Mouse (Mus musculus) liver, adult 2 months (tissue): ENCODE data around the gene Radil. TPM values are rescaled to one million over a fixed set of nuclear protein-coding genes. Genes with fewer than 3 reads are reported as not detected.

ENCODE experiments used
- DNase-seq: peaks from one replicate; pipeline ENCODE4 v3.0.0-alpha.2; 2011; ENCODE audit warnings: low read depth, low spot score; ENCODE audit errors: extremely low read depth
- H3K27ac ChIP-seq: fragments of 200-500 bp; replicated peaks from 2 replicates; pipeline ENCODE4 v1.5.1; 2012; ENCODE audit warnings: low read depth, mild to moderate bottlenecking, control low read depth, inconsistent platforms, low read length; ENCODE audit not compliant: insufficient read depth
- H3K27me3 ChIP-seq: fragments of 200-500 bp; 2 replicates; pipeline ENCODE4 v1.6.1; 2012; ENCODE audit warnings: mild to moderate bottlenecking, moderate library complexity, low read length, inconsistent platforms; ENCODE audit not compliant: control insufficient read depth, insufficient read depth
- H3K36me3 ChIP-seq: fragments of 200-500 bp; 2 replicates; pipeline ENCODE4 v1.6.1; 2012; ENCODE audit warnings: low read length, inconsistent platforms; ENCODE audit not compliant: control insufficient read depth, insufficient read depth
- H3K4me1 ChIP-seq: fragments of 200-500 bp; 2 replicates; pipeline ENCODE4 v1.6.1; 2011; ENCODE audit warnings: low read length; ENCODE audit not compliant: control insufficient read depth, insufficient read depth
- H3K4me3 ChIP-seq: fragments of 200-500 bp; 2 replicates; pipeline ENCODE4 v1.5.1; 2011; ENCODE audit warnings: low read depth, mild to moderate bottlenecking, control low read depth, low read length, moderate library complexity; ENCODE audit not compliant: insufficient read depth
- H3K79me2 ChIP-seq: fragments of 200-500 bp; 2 replicates; pipeline ENCODE4 v1.6.1; 2012; ENCODE audit warnings: inconsistent platforms, mild to moderate bottlenecking, low read length, moderate library complexity; ENCODE audit not compliant: control insufficient read depth, insufficient read depth
- H3K9ac ChIP-seq: fragments of 200-500 bp; 2 replicates; pipeline ENCODE4 v1.6.1; 2012; ENCODE audit warnings: low read depth, mild to moderate bottlenecking, control low read depth, inconsistent platforms, low read length
- CTCF ChIP-seq: fragments of 200-500 bp; IDR thresholded peaks from 2 replicates; pipeline ENCODE4 v1.5.1; 2011; ENCODE audit warnings: low read depth, low read length, control low read depth
- POLR2A ChIP-seq: fragments of 200-500 bp; IDR thresholded peaks from 2 replicates; pipeline ENCODE4 v1.6.1; 2011; ENCODE audit warnings: low read length, control low read depth; ENCODE audit not compliant: insufficient read depth; ENCODE audit errors: extremely low read depth
- WGBS: fragments of 180-500 bp; shearing (Covaris S2); methylation state at CpG from one replicate; pipeline ENCODE4 v1.1.7; 2018; 5-methylcytosine and 5-hydroxymethylcytosine counted together
- polyA plus RNA-seq: library from polyadenylated mRNA; depleted of rRNA; stranded (reverse); fragments of >200 nt; gene quantifications from 2 replicates; pipeline ENCODE4 v1.2.3, GENCODE M21; 2012
- total RNA-seq: library from RNA; depleted of rRNA; stranded (reverse); fragments of >200 nt; gene quantifications from 2 replicates; pipeline ENCODE4 v1.2.3, GENCODE M21; 2014

Gene Radil
- total and polyA plus RNA-seq, 2 experiments = not detected

DNA sequence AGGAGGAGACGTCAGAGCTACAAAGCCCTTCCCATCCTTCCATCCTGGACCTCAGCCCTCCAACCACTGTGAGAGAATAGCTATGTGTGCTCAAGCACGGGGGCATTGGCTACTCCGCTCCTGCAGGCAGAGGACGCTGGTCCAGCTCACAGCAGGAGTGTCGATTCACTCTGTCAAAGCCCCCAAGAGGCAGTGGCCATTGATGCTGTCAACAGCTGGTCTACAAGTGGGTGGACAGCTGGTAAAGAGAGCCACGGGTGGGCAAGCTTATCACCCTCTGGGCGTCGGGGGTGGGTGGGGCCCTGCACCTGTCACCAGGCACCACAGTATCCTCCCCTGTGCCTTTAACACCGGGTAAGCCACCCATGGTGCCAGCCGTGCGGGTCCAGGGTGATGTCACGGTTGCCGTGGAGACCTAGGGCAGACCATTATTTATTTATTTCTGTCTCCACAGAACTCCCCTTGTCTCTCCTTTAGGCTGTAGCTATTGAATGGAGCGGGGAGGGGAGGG lies 32.8 kb upstream of the Radil start:
- Histone ChIP-seq H3K27me3 (no peaks in the 10 kb centered on the region), H3K4me1 (peaks cover 13% of the 10 kb centered on the region; the same call in 1 of the 2 replicates), H3K27ac (no peak overlapping the region), H3K9ac (no peak overlapping the region), H3K79me2 (no peaks in the 10 kb centered on the region), H3K36me3 (no peaks in the 10 kb centered on the region), H3K4me3 (no peak overlapping the region)
- 81% methylated on average over 14 of the region's 14 CpGs for WGBS
- TF ChIP-seq CTCF (no peak), POLR2A (no peak)
- DNase-seq = no peak

DNA sequence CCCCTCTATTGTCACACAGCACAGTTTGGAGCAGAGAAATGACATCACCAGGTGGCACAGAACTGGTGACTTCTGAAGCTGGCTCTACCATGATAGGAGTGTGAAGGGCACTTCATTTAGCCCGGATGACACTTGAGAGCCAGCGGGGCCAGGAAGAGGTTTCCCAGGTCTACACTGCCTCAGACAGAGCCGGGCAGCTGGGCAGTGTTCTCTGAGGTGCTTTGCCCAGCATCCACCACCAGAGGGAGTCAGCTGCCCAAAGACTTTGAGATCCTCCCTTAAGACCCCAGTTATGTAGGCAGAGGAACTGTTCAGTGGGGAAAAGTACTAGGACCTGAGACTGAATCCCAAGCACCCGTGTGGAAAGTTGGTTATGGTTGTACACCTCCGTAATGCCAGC lies 30.6 kb upstream of the Radil start:
- Histone ChIP-seq H3K79me2 (no peaks in the 10 kb centered on the region), H3K27me3 (no peaks in the 10 kb centered on the region), H3K4me3 (no peak overlapping the region), H3K4me1 (peaks cover under 1% of the 10 kb centered on the region; the same call in 1 of the 2 replicates), H3K36me3 (no peaks in the 10 kb centered on the region), H3K27ac (no peak overlapping the region), H3K9ac (no peak overlapping the region)
- peak; percentile 28 for DNase-seq
- TF ChIP-seq CTCF (peak; percentile 86), POLR2A (no peak)
- 20% methylated on average over 5 of the region's 5 CpGs for WGBS

DNA sequence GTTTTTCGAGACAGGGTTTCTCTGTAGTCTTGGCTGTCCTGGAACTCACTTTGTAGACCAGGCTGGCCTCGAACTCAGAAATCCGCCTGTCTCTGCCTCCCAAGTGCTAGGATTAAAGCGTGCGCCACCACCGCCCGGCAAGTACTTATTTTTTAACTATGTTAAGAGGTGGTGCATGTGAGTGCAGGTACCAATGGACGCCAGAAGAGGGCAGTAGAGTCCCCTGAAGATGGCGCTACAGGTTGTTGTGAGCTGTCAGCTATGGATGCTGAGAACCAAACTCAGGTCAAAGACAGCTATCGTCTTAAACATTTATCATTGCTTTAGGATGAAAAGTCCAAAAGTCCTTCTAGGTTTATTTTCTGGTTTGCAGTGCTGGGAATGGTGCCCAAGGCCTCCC lies 27.3 kb upstream of the Radil start:
- Histone ChIP-seq H3K4me1 (no peaks in the 10 kb centered on the region), H3K27me3 (no peaks in the 10 kb centered on the region), H3K4me3 (no peak overlapping the region), H3K79me2 (no peaks in the 10 kb centered on the region), H3K36me3 (no peaks in the 10 kb centered on the region), H3K27ac (no peak overlapping the region), H3K9ac (no peak overlapping the region)
- no peak for DNase-seq
- TF ChIP-seq POLR2A (no peak), CTCF (peak; percentile 14; the same call in 1 of the 2 replicates)
- WGBS = 95% methylated on average over 10 of the region's 10 CpGs

DNA sequence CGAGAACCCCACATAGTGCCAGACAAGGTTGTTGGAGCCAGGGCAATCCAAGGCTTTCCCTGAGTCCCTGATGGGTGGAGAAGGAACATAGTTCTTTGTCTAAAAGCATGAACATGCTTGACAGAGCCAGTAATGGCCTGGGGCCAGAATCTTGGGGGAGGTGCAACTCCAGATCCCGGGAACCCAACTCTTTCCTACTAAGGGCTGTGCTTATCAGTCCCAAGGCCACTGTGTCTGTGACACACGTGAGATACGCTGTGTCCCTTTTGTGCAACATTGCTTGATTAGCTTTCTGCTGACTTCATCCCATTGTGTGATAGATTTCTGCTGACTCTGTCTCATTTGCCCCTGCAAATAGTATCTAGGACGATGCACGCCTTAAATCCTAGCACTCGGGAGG lies 25.9 kb upstream of the Radil start:
- H3K9ac ChIP-seq = no peak overlapping the region
- H3K79me2 ChIP-seq = no peaks in the 10 kb centered on the region
- DNase-seq = no peak
- no peaks in the 10 kb centered on the region for H3K27me3 ChIP-seq
- no peak overlapping the region for H3K4me3 ChIP-seq
- WGBS = 63% methylated on average over 7 of the region's 7 CpGs
- no peaks in the 10 kb centered on the region for H3K36me3 ChIP-seq
- TF ChIP-seq POLR2A (no peak), CTCF (no peak)
- no peaks in the 10 kb centered on the region for H3K4me1 ChIP-seq
- no peak overlapping the region for H3K27ac ChIP-seq

DNA sequence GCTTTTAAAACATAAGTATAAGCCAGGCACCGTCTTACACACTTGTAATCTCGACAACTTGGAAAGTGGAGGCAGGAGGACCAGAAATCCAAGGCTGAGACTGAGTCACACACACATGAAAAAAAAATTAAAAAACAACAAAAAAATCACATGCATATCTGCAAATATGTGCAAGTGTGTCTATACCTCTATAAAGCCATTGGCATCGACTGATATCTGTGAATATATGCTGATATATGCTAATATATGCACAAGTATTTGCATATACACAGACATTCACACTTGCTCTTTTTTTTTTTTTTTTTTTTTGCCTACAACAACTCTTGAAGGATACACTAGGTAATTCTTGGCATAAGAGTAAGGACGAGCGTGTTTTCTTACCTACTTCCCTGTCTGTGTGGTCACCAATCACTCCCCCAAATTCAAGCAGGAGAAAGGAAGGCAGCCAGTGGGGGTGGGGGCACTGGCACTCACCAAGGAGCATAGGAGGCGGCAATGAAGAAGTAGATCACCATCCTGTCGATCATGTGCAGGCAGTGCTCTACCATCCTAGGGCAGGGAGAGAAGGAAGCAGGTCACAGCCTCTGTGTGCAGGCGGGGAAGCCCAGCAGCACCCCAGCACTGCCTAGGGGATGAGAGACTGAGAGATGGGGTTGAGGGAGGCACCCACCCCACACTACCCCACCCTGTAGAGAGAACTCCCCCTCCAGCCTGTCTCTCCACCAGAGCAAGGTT lies 23.6 kb upstream of the Radil start:
- no peaks in the 10 kb centered on the region for H3K4me1 ChIP-seq
- WGBS = 90% methylated on average over 8 of the region's 8 CpGs
- no peak overlapping the region for H3K27ac ChIP-seq
- no peak for TF ChIP-seq POLR2A
- TF ChIP-seq CTCF = no peak
- H3K36me3 ChIP-seq = no peaks in the 10 kb centered on the region
- no peak overlapping the region for H3K4me3 ChIP-seq
- H3K9ac ChIP-seq = no peak overlapping the region
- no peaks in the 10 kb centered on the region for H3K27me3 ChIP-seq
- no peaks in the 10 kb centered on the region for H3K79me2 ChIP-seq
- no peak for DNase-seq

DNA sequence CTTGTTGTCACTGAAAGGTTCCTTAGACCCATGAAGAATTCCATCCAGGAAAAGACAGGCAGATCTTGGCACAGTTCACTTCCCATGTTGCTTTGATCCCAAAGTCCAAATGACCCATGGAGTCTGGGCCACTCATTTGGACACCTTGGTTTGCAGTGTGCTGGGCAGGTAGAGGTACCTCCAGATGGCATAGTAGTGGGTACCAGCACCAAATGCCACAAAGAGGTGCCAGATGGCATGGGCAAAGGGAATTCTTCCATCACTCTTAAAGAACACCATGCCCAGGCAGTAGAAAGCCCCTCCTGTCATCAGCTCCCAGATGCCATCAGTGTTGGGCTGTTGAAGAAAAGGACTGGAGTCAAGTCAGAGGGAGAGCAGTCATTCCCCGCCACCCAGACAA lies 13.7 kb upstream of the Radil start:
- Histone ChIP-seq H3K27ac (no peak overlapping the region), H3K4me1 (no peaks in the 10 kb centered on the region), H3K4me3 (no peak overlapping the region), H3K79me2 (no peaks in the 10 kb centered on the region), H3K9ac (no peak overlapping the region), H3K36me3 (no peaks in the 10 kb centered on the region), H3K27me3 (no peaks in the 10 kb centered on the region)
- TF ChIP-seq POLR2A = no peak
- TF ChIP-seq CTCF = no peak
- WGBS = 96% methylated on average over 1 of the region's 1 CpGs
- DNase-seq = no peak
